9 mouse cellular contexts compared by ENCODE assay signal in the genomic region with DNA sequence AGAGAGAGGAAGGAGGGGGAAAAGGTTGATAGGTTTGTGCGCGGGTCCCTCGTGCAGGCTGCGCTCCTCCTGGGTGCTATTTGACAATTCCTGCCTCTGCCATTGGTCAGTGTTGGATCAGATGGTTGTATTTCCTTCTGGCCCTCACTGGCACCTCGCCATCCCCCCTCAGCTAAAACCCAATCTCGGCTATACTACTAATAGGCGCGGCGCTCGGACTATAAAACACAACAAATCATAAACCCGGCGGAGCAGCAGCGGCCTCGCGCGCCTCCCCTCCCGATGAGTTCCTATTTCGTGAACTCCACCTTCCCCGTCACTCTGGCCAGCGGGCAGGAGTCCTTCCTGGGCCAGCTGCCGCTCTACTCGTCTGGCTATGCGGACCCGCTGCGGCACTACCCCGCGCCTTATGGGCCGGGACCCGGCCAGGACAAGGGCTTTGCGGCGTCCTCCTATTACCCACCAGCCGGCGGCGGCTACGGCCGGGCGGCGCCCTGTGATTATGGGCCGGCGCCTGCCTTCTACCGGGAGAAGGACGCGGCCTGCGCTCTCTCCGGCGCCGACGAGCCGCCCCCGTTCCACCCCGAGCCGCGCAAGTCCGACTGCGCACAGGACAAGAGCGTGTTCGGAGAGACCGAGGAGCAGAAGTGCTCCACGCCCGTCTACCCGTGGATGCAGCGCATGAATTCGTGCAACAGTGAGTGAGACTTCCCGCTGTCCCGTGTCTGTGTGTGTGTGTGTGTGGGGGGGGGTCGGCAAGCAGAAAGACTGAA. TPM values are rescaled to one million over a fixed set of nuclear protein-coding genes. Genes with fewer than 3 reads are reported as not detected.
DNase-seq lines count a peak whose midpoint lies in the region; ATAC-seq and TF ChIP-seq lines count a peak whose summit lies in the region.
"Had no signal": no experiment of that assay in that cellular context is flagged by ENCODE, and none has a peak within 500 bp of the region (broad histone marks: within the 10 kb centered on the region; RNA-seq: fewer than 3 reads in every experiment).

No protein-coding gene starts in this region.

- H3K4me3 ChIP-seq in spleen, adult 2 months (ENCODE audit: extremely low read depth, insufficient read depth, insufficient read length): peak overlapping the region; percentile 21; the same call in 1 of the 2 replicates
- peak overlapping the region; percentile 44 for H3K4me3 ChIP-seq in hindbrain, embryonic 16.5 days (ENCODE audit: low read length)
- H3K4me3 ChIP-seq in limb, embryonic 14.5 days (replicated peaks; ENCODE audit: low read length): peak overlapping the region; percentile 25
- peak overlapping the region; percentile 53 for H3K4me3 ChIP-seq in stomach, embryonic 15.5 days (replicated peaks)

- peak overlapping the region; percentile 62 for H3K4me2 ChIP-seq in hindbrain, embryonic 16.5 days (ENCODE audit: low read length)
- peak overlapping the region; percentile 40 for H3K4me2 ChIP-seq in limb, embryonic 14.5 days (replicated peaks; ENCODE audit: low read depth, low read length, severe bottlenecking)
- H3K4me2 ChIP-seq in stomach, embryonic 15.5 days: peak overlapping the region; percentile 67

- peaks cover 4% of the 10 kb centered on the region; the same call in 1 of the 2 replicates for H3K4me1 ChIP-seq in spleen, adult 2 months (ENCODE audit: control insufficient read depth, insufficient read depth, insufficient read length)
- H3K4me1 ChIP-seq in hindbrain, embryonic 16.5 days (ENCODE audit: control insufficient read depth, insufficient read depth, low read depth, low read length): no peaks in the 10 kb centered on the region
- H3K4me1 ChIP-seq in limb, embryonic 14.5 days (ENCODE audit: control insufficient read depth, insufficient read depth, low read length): 0 out of 2 replicates have a peak, but pooled peaks cover 3% of the 10 kb centered on the region
- H3K4me1 ChIP-seq in stomach, embryonic 15.5 days: peaks cover 22% of the 10 kb centered on the region

- no peaks in the 10 kb centered on the region for H3K36me3 ChIP-seq in spleen, adult 2 months (ENCODE audit: control insufficient read depth, insufficient read depth, low read length)
- no peaks in the 10 kb centered on the region for H3K36me3 ChIP-seq in hindbrain, embryonic 16.5 days (ENCODE audit: control insufficient read depth, insufficient read depth, low read length)
- H3K36me3 ChIP-seq in limb, embryonic 14.5 days (ENCODE audit: control insufficient read depth, insufficient read depth, low read length): no peaks in the 10 kb centered on the region
- no peaks in the 10 kb centered on the region for H3K36me3 ChIP-seq in stomach, embryonic 15.5 days

- no peak for DNase-seq in spleen, adult 2 months (ENCODE audit: low read depth in 1 of 2, low spot score in 2 of 2)
- DNase-seq in spleen, postnatal 4 days (ENCODE audit: low spot score in 2 of 2): no peak
- DNase-seq in limb, embryonic 14.5 days (ENCODE audit: low spot score): no peak
- no peak for DNase-seq in natural killer cell, adult 2 months (ENCODE audit: low spot score in 2 of 2)
- DNase-seq in ovary, postnatal 10 days (ENCODE audit: low spot score): no peak
- no peak for DNase-seq in thymus, postnatal 0 days (ENCODE audit: low spot score)

- TF ChIP-seq POLR2A in spleen, adult 2 months (IDR thresholded peaks at IDR 0.05; ENCODE audit: low read depth, low read length): no peak
- TF ChIP-seq POLR2A in limb, embryonic 14.5 days (IDR thresholded peaks at IDR 0.05; ENCODE audit: borderline replicate concordance, extremely low read depth, insufficient read depth, insufficient read length): no peak

- no peak for TF ChIP-seq CTCF in spleen, adult 2 months (IDR thresholded peaks at IDR 0.05; ENCODE audit: extremely low read depth, insufficient read depth, insufficient read length, insufficient replicate concordance)

- H3K9me3 ChIP-seq in hindbrain, embryonic 16.5 days (ENCODE audit: control insufficient read depth, low read length): no peaks in the 10 kb centered on the region
- no peaks in the 10 kb centered on the region for H3K9me3 ChIP-seq in limb, embryonic 14.5 days (ENCODE audit: control insufficient read depth, low read length)
- no peaks in the 10 kb centered on the region for H3K9me3 ChIP-seq in stomach, embryonic 15.5 days

- peaks cover 40% of the 10 kb centered on the region for H3K27me3 ChIP-seq in spleen, adult 2 months (ENCODE audit: control insufficient read depth, insufficient read depth, low read length)
- peaks cover 42% of the 10 kb centered on the region for H3K27me3 ChIP-seq in hindbrain, embryonic 16.5 days (replicated peaks; ENCODE audit: control insufficient read depth, insufficient read depth, low read length)
- H3K27me3 ChIP-seq in limb, embryonic 14.5 days (ENCODE audit: control insufficient read depth, insufficient read depth, low read length): peaks cover 100% of the 10 kb centered on the region
- H3K27me3 ChIP-seq in stomach, embryonic 15.5 days (replicated peaks): peaks cover 67% of the 10 kb centered on the region

- peak overlapping the region; percentile 61; the same call in 1 of the 2 replicates for H3K9ac ChIP-seq in hindbrain, embryonic 16.5 days (ENCODE audit: low read depth, low read length)
- no peak overlapping the region; the same call in 1 of the 2 replicates for H3K9ac ChIP-seq in limb, embryonic 14.5 days (ENCODE audit: low read depth, low read length, severe bottlenecking)
- H3K9ac ChIP-seq in stomach, embryonic 15.5 days: peak overlapping the region; percentile 63

- WGBS in spleen, adult 2 months: 2% methylated on average over 64 of the region's 66 CpGs
- WGBS in hindbrain, embryonic 16.5 days: 1% methylated on average over 57 of the region's 66 CpGs
- under 1% methylated on average over 64 of the region's 66 CpGs for WGBS in limb, embryonic 14.5 days
- under 1% methylated on average over 66 of the region's 66 CpGs for WGBS in stomach, embryonic 15.5 days

- no peak for ATAC-seq in hindbrain, embryonic 16.5 days
- no peak for ATAC-seq in limb, embryonic 14.5 days (ENCODE audit: low FRiP score, low read depth)
- no peak for ATAC-seq in stomach, embryonic 15.5 days (ENCODE audit: insufficient read depth, low FRiP score, low read depth)
- ATAC-seq: forebrain, embryonic 16.5 days had no signal

- no peak overlapping the region for H3K27ac ChIP-seq in spleen, adult 2 months (ENCODE audit: insufficient read depth, low read length)
- peak overlapping the region; percentile 70 for H3K27ac ChIP-seq in hindbrain, embryonic 16.5 days (ENCODE audit: low read depth, low read length)
- H3K27ac ChIP-seq in limb, embryonic 14.5 days (replicated peaks; ENCODE audit: low read depth, low read length): no peak overlapping the region
- peak overlapping the region; percentile 75 for H3K27ac ChIP-seq in stomach, embryonic 15.5 days

RNA-seq across cellular contexts. Expression of gene Hoxb5, which starts 4.1 kb away (rescaled TPM):
- polyA plus RNA-seq in spleen, adult 2 months (2012; rRNA removed): 0.37 and 0.40 TPM in 2 replicates
- polyA plus RNA-seq in hindbrain, embryonic 16.5 days (2015; fragmentation: Nextera tagmentation; extraction: Ambion mirVana): 120 and 133 TPM in 2 replicates
- 1.8 TPM in 2 replicates for polyA plus RNA-seq in limb, embryonic 14.5 days (2012; rRNA removed)
- polyA plus RNA-seq in limb, embryonic 14.5 days (2014; fragmentation: Nextera tagmentation; extraction: Ambion mirVana): 0.51 and 0.85 TPM in 2 replicates
- 17.6 and 17.9 TPM in 2 replicates for polyA plus RNA-seq in stomach, embryonic 15.5 days (2015; fragmentation: Nextera tagmentation; extraction: Ambion mirVana)
- 0.15 and 0.16 TPM in 2 replicates for polyA plus RNA-seq in thymus, postnatal 0 days (2015; fragmentation: Nextera tagmentation; extraction: Ambion mirVana)
- polyA plus RNA-seq: forebrain, embryonic 16.5 days had no signal

RNA-seq across cellular contexts. Expression of gene Hoxb6, which starts 6.8 kb away (rescaled TPM):
- polyA plus RNA-seq in spleen, adult 2 months (2012; rRNA removed): 1.2 and 1.3 TPM in 2 replicates
- 49.9 and 53.3 TPM in 2 replicates for polyA plus RNA-seq in hindbrain, embryonic 16.5 days (2015; fragmentation: Nextera tagmentation; extraction: Ambion mirVana)
- polyA plus RNA-seq in limb, embryonic 14.5 days (2012; rRNA removed): 2.2 and 2.8 TPM in 2 replicates
- 0.30 and 0.61 TPM in 2 replicates for polyA plus RNA-seq in limb, embryonic 14.5 days (2014; fragmentation: Nextera tagmentation; extraction: Ambion mirVana)
- polyA plus RNA-seq in stomach, embryonic 15.5 days (2015; fragmentation: Nextera tagmentation; extraction: Ambion mirVana): 7.5 and 10.7 TPM in 2 replicates
- 0.10 TPM in 1 of 2 replicates, not detected in the other for polyA plus RNA-seq in thymus, postnatal 0 days (2015; fragmentation: Nextera tagmentation; extraction: Ambion mirVana)
- polyA plus RNA-seq: forebrain, embryonic 16.5 days had no signal

RNA-seq across cellular contexts. Expression of gene Hoxb7, which starts 12.7 kb away (rescaled TPM):
- 0.60 and 0.62 TPM in 2 replicates for polyA plus RNA-seq in spleen, adult 2 months (2012; rRNA removed)
- 29.3 and 33.1 TPM in 2 replicates for polyA plus RNA-seq in hindbrain, embryonic 16.5 days (2015; fragmentation: Nextera tagmentation; extraction: Ambion mirVana)
- 2.0 and 2.7 TPM in 2 replicates for polyA plus RNA-seq in limb, embryonic 14.5 days (2012; rRNA removed)
- polyA plus RNA-seq in limb, embryonic 14.5 days (2014; fragmentation: Nextera tagmentation; extraction: Ambion mirVana): 2.2 and 4.4 TPM in 2 replicates
- polyA plus RNA-seq in stomach, embryonic 15.5 days (2015; fragmentation: Nextera tagmentation; extraction: Ambion mirVana): 7.0 and 9.1 TPM in 2 replicates
- 0.19 TPM in 1 of 2 replicates, not detected in the other for polyA plus RNA-seq in thymus, postnatal 0 days (2015; fragmentation: Nextera tagmentation; extraction: Ambion mirVana)
- polyA plus RNA-seq: forebrain, embryonic 16.5 days had no signal

RNA-seq across cellular contexts. Expression of gene Hoxb8, which starts 17.4 kb away (rescaled TPM):
- polyA plus RNA-seq in spleen, adult 2 months (2012; rRNA removed): 0.37 and 0.43 TPM in 2 replicates
- polyA plus RNA-seq in hindbrain, embryonic 16.5 days (2015; fragmentation: Nextera tagmentation; extraction: Ambion mirVana): 15.1 and 15.9 TPM in 2 replicates
- 2.1 and 2.3 TPM in 2 replicates for polyA plus RNA-seq in limb, embryonic 14.5 days (2012; rRNA removed)
- polyA plus RNA-seq in limb, embryonic 14.5 days (2014; fragmentation: Nextera tagmentation; extraction: Ambion mirVana): 0.10 and 0.43 TPM in 2 replicates
- polyA plus RNA-seq in stomach, embryonic 15.5 days (2015; fragmentation: Nextera tagmentation; extraction: Ambion mirVana): 1.1 and 1.9 TPM in 2 replicates
- not detected in 2 replicates for polyA plus RNA-seq in thymus, postnatal 0 days (2015; fragmentation: Nextera tagmentation; extraction: Ambion mirVana)
- polyA plus RNA-seq: forebrain, embryonic 16.5 days had no signal

RNA-seq across cellular contexts. Expression of gene Hoxb4, which starts 19.0 kb away (rescaled TPM):
- 2.6 and 3.3 TPM in 2 replicates for polyA plus RNA-seq in spleen, adult 2 months (2012; rRNA removed)
- polyA plus RNA-seq in hindbrain, embryonic 16.5 days (2015; fragmentation: Nextera tagmentation; extraction: Ambion mirVana): 2.5 and 3.3 TPM in 2 replicates
- 2.3 and 2.5 TPM in 2 replicates for polyA plus RNA-seq in limb, embryonic 14.5 days (2012; rRNA removed)
- polyA plus RNA-seq in limb, embryonic 14.5 days (2014; fragmentation: Nextera tagmentation; extraction: Ambion mirVana): 0.17 and 0.28 TPM in 2 replicates
- 3.4 and 3.6 TPM in 2 replicates for polyA plus RNA-seq in stomach, embryonic 15.5 days (2015; fragmentation: Nextera tagmentation; extraction: Ambion mirVana)
- 0.09 and 0.20 TPM in 2 replicates for polyA plus RNA-seq in thymus, postnatal 0 days (2015; fragmentation: Nextera tagmentation; extraction: Ambion mirVana)
- polyA plus RNA-seq: forebrain, embryonic 16.5 days had no signal

Comparison
In these comparisons a context has a peak if more than half of its experiments do, and no peak if none do; other contexts are left out.
1. H3K27ac ChIP-seq: peak in hindbrain, embryonic 16.5 days (single experiment) and stomach, embryonic 15.5 days (single experiment); none in spleen, adult 2 months (single experiment) and limb, embryonic 14.5 days (single experiment).
2. Peak in every context shown above with its lines, with median percentiles within 50 percentile points of each other: H3K4me3 ChIP-seq and H3K4me2 ChIP-seq.